Mouse (Mus musculus) ES-E14 (cell line): Measurements from ENCODE around the gene Rap1gap2. TPM values are rescaled to one million over a fixed set of nuclear protein-coding genes. Genes with fewer than 3 reads are reported as not detected.

Source experiments
- DNase-seq: peaks from one replicate; pipeline ENCODE4 v3.0.0-alpha.2; 2013; ENCODE audit warnings: low read depth, low spot score
- H3K27ac ChIP-seq: 2 replicates; pipeline ENCODE4 v1.5.1; 2012; ENCODE audit warnings: low read depth, mild to moderate bottlenecking, low read length, moderate library complexity, mixed read lengths; ENCODE audit not compliant: poor library complexity, insufficient read depth, severe bottlenecking
- H3K36me3 ChIP-seq: 2 replicates; pipeline ENCODE4 v1.6.1; 2012; ENCODE audit warnings: mild to moderate bottlenecking, low read length, moderate library complexity, mixed read lengths; ENCODE audit not compliant: control insufficient read depth, poor library complexity, insufficient read depth, severe bottlenecking
- H3K4me1 ChIP-seq, 2 experiments: fragments of 150-350 bp in 1 of 2; sonication (generic) in 1 of 2; 2 replicates each; pipeline ENCODE4 v1.6.1; 2012; ENCODE audit warnings: low read length in 2 of 2, mild to moderate bottlenecking in 1 of 2, mixed read lengths in 1 of 2; ENCODE audit not compliant: control insufficient read depth in 2 of 2, insufficient read depth in 2 of 2, poor library complexity in 1 of 2
- H3K4me3 ChIP-seq, 2 experiments: fragments of 150-350 bp in 1 of 2; sonication (generic) in 1 of 2; 2 replicates each; pipeline ENCODE4 v1.5.1; 2012; ENCODE audit warnings: low read length in 2 of 2, low read depth in 1 of 2, mild to moderate bottlenecking in 1 of 2, mixed read lengths in 1 of 2; ENCODE audit not compliant: insufficient read depth in 1 of 2, poor library complexity in 1 of 2, severe bottlenecking in 1 of 2
- H3K9ac ChIP-seq: 2 replicates; pipeline ENCODE4 v1.6.1; 2012; ENCODE audit warnings: low read depth, mild to moderate bottlenecking, low read length, mixed read lengths; ENCODE audit not compliant: poor library complexity, insufficient read depth, severe bottlenecking
- H3K9me3 ChIP-seq: fragments of 150-350 bp; sonication (generic); 2 replicates; pipeline ENCODE4 v1.6.1; 2012; ENCODE audit warnings: low read depth, mild to moderate bottlenecking, low read length; ENCODE audit not compliant: control insufficient read depth, insufficient read depth
- CHD2 ChIP-seq: IDR thresholded peaks from 2 replicates; pipeline ENCODE4 v1.6.1; 2014; ENCODE audit warnings: mild to moderate bottlenecking, low read depth, low read length, inconsistent platforms
- HCFC1 ChIP-seq: IDR thresholded peaks from 2 replicates; pipeline ENCODE4 v1.6.1; 2012; ENCODE audit warnings: low read length, inconsistent platforms, borderline replicate concordance; ENCODE audit not compliant: insufficient read depth
- MAFK ChIP-seq: IDR thresholded peaks from 2 replicates; pipeline ENCODE4 v1.6.1; 2014; ENCODE audit warnings: mild to moderate bottlenecking, low read depth, low read length, inconsistent platforms; ENCODE audit not compliant: insufficient read depth
- ZC3H11A ChIP-seq: IDR thresholded peaks from 2 replicates; pipeline ENCODE4 v1.6.1; 2012; ENCODE audit warnings: low read depth, mild to moderate bottlenecking, inconsistent platforms, low read length, borderline replicate concordance
- ZNF384 ChIP-seq: IDR thresholded peaks from 2 replicates; pipeline ENCODE4 v1.6.1; 2012; ENCODE audit warnings: low read depth, low read length, inconsistent platforms
- in situ Hi-C, 2 experiments: fragments of 600-800 bp; cut with MboI; formaldehyde crosslinking; loops; one replicate each; pipeline ENCODE4 v1.15.1; 2025; ENCODE audit warnings: low sequenced_read_pairs in 2 of 2, inconsistent platforms in 1 of 2; ENCODE audit not compliant: unreplicated experiment in 2 of 2
- total RNA-seq: library from RNA; depleted of rRNA; stranded (reverse); fragments of 300-350 nt; gene quantifications from 2 replicates; pipeline ENCODE4 v1.2.3, GENCODE M21; 2012

Gene Rap1gap2
- total RNA-seq, 1 experiment, result 2.7 TPM

GRCm38 (mm10) chr11:74627481-74627880, 16.8 kb upstream of the Rap1gap2 start:
- Histone ChIP-seq H3K27ac (no peak overlapping the region; the same call in 1 of the 2 replicates), H3K36me3 (peaks cover 11% of the 10 kb centered on the region; the same call in 1 of the 2 replicates), H3K4me3 (no peak overlapping the region), H3K9ac (no peak overlapping the region), H3K9me3 (no peaks in the 10 kb centered on the region), H3K4me1 (peaks cover 6 to 10% of the 10 kb centered on the region in 2 experiments)
- DNase-seq, result no peak
- no peak for TF ChIP-seq ZC3H11A
- TF ChIP-seq CHD2, result no peak
- TF ChIP-seq ZNF384, result no peak
- TF ChIP-seq HCFC1, result no peak
- TF ChIP-seq MAFK, result no peak
- in situ Hi-C loops, result no loop called here

GRCm38 (mm10) chr11:74625333-74625732, 14.6 kb upstream of the Rap1gap2 start:
- peaks cover 8% of the 10 kb centered on the region; the same call in 1 of the 2 replicates for H3K36me3 ChIP-seq
- no peak for DNase-seq
- no peak overlapping the region for H3K9ac ChIP-seq
- in situ Hi-C loops, result no loop called here
- TF ChIP-seq ZNF384, result no peak
- TF ChIP-seq ZC3H11A, result no peak
- no peak for TF ChIP-seq HCFC1
- TF ChIP-seq CHD2, result no peak
- TF ChIP-seq MAFK, result no peak
- no peak overlapping the region for H3K27ac ChIP-seq
- no peaks in the 10 kb centered on the region for H3K9me3 ChIP-seq
- H3K4me1 ChIP-seq, result peaks cover 6 to 10% of the 10 kb centered on the region in 2 experiments
- H3K4me3 ChIP-seq, result no peak overlapping the region

- H3K36me3 ChIP-seq, result peaks cover 8% of the 10 kb centered on the region; the same call in 1 of the 2 replicates
- no peak for DNase-seq
- no peak overlapping the region for H3K27ac ChIP-seq
- no peak overlapping the region for H3K4me3 ChIP-seq
- in situ Hi-C loops, result no loop called here
- H3K9ac ChIP-seq, result no peak overlapping the region
- H3K4me1 ChIP-seq, result peaks cover 8 to 10% of the 10 kb centered on the region in 2 experiments
- H3K9me3 ChIP-seq, result no peaks in the 10 kb centered on the region
- TF ChIP-seq HCFC1 (no peak), ZNF384 (no peak), MAFK (no peak), ZC3H11A (no peak)
Observed at GRCm38 (mm10) chr11:74623693-74624092, 13.0 kb upstream of the Rap1gap2 start.

- no peak overlapping the region for H3K27ac ChIP-seq
- no peak for TF ChIP-seq CHD2
- no peak for TF ChIP-seq MAFK
- no peak for TF ChIP-seq ZC3H11A
- TF ChIP-seq HCFC1, result no peak
- no peak for TF ChIP-seq ZNF384
- H3K9me3 ChIP-seq, result no peaks in the 10 kb centered on the region
- H3K4me1 ChIP-seq, result peaks cover 2 to 5% of the 10 kb centered on the region in 2 experiments; a peak in 1 of 4 replicates
- no peak overlapping the region for H3K9ac ChIP-seq
- in situ Hi-C loops, result no loop called here
- H3K4me3 ChIP-seq, result no peak overlapping the region
- H3K36me3 ChIP-seq, result peaks cover 8% of the 10 kb centered on the region; the same call in 1 of the 2 replicates
- no peak for DNase-seq
Observed at GRCm38 (mm10) chr11:74621974-74622669, 11.4 kb upstream of the Rap1gap2 start.
